In genomic region chr14:40902307-40903055, GRCm38 (mm10) we compare ENCODE assay signal across 13 mouse cellular contexts. TPM values are rescaled to one million over a fixed set of nuclear protein-coding genes. Genes with fewer than 3 reads are reported as not detected.
A peak's percentile ranks its signal among the peaks of the same experiment; 100 is the strongest.
DNase-seq lines count a peak whose midpoint lies in the region; ATAC-seq and TF ChIP-seq lines count a peak whose summit lies in the region.
"Had no signal": no experiment of that assay in that cellular context is flagged by ENCODE, and none has a peak within 500 bp of the region (broad histone marks: within the 10 kb centered on the region; RNA-seq: fewer than 3 reads in every experiment).

No protein-coding gene starts in this region.

- TF ChIP-seq CTCF in stomach, postnatal 0 days (IDR thresholded peaks at IDR 0.05; ENCODE audit: low read depth): no peak

- peak; percentile 6 for DNase-seq in kidney, adult 18-20 months
- no peak for DNase-seq in kidney, postnatal 25 days
- DNase-seq in retina, postnatal 1 day: peak; percentile 27
- DNase-seq in retina, embryonic 14.5 days (ENCODE audit: low spot score): no peak
- DNase-seq in stomach, postnatal 0 days (ENCODE audit: low spot score): peak; percentile 9
- DNase-seq in layer of hippocampus, adult 8-10 months (ENCODE audit: low spot score in 2 of 2): no peak
- DNase-seq in natural killer cell, adult 2 months (ENCODE audit: low spot score in 2 of 2): no peak
- DNase-seq: cerebellum, adult 11-12 months; lung, postnatal 36 days; thymus, adult 18-20 months had no signal

- peak; percentile 66 to 74 for ATAC-seq in hematopoietic stem cell, adult 5-6 weeks (replicated peaks in 1 of 2; ENCODE audit: insufficient read depth in 1 of 2, low FRiP score in 2 of 2, low TSS enrichment in 1 of 2, low read depth in 1 of 2, poor library complexity in 2 of 2, severe bottlenecking in 2 of 2)
- peak; percentile 85 for ATAC-seq in stomach, postnatal 0 days (ENCODE audit: low FRiP score, low TSS enrichment)

- WGBS in stomach, postnatal 0 days: 55% methylated on average over 12 of the region's 12 CpGs

- no peak overlapping the region for H3K4me2 ChIP-seq in stomach, postnatal 0 days (replicated peaks; ENCODE audit: low read depth)
- H3K4me2 ChIP-seq: hindbrain, embryonic 15.5 days had no signal

- H3K4me3 ChIP-seq in stomach, postnatal 0 days (ENCODE audit: low read depth, low read length): no peak overlapping the region
- H3K4me3 ChIP-seq: hindbrain, embryonic 15.5 days had no signal

- no peak for TF ChIP-seq EP300 in stomach, postnatal 0 days (optimal IDR thresholded peaks at IDR 0.05)

- H3K9ac ChIP-seq in stomach, postnatal 0 days (ENCODE audit: low read length): no peak overlapping the region
- H3K9ac ChIP-seq: hindbrain, embryonic 15.5 days had no signal

- H3K27me3 ChIP-seq in stomach, postnatal 0 days (ENCODE audit: control insufficient read depth, insufficient read depth, low read length): no peaks in the 10 kb centered on the region
- H3K27me3 ChIP-seq: hindbrain, embryonic 15.5 days had no signal

- peaks cover 8% of the 10 kb centered on the region; the same call in 1 of the 2 replicates for H3K36me3 ChIP-seq in stomach, postnatal 0 days (ENCODE audit: control insufficient read depth, insufficient read depth, low read length)

- 0 out of 2 replicates have a peak overlapping the region, but pooled peaks have one; percentile 4 for H3K27ac ChIP-seq in stomach, postnatal 0 days (replicated peaks)
- H3K27ac ChIP-seq: hindbrain, embryonic 15.5 days had no signal

- no peaks in the 10 kb centered on the region for H3K4me1 ChIP-seq in stomach, postnatal 0 days (replicated peaks; ENCODE audit: control insufficient read depth, insufficient read depth)
- H3K4me1 ChIP-seq: hindbrain, embryonic 15.5 days had no signal

- H3K9me3 ChIP-seq in stomach, postnatal 0 days (ENCODE audit: control insufficient read depth, low read length): no peaks in the 10 kb centered on the region
- H3K9me3 ChIP-seq: G1E; hindbrain, embryonic 15.5 days had no signal

RNA-seq across cellular contexts. Expression of gene Sh2d4b, which starts 9.4 kb away (rescaled TPM):
- 0.35 and 1.1 TPM in 2 replicates for total RNA-seq in hematopoietic stem cell, adult 5-6 weeks (2017)
- polyA plus RNA-seq in stomach, postnatal 0 days (2015; fragmentation: Nextera tagmentation; extraction: Ambion mirVana): 0.07 and 0.22 TPM in 2 replicates
- total RNA-seq in layer of hippocampus, adult 8-10 months (2022): 1 to 10 TPM; 1.7 to 2.6 (median 2.4) TPM

Comparison
In these comparisons a context has a peak if more than half of its experiments do, and no peak if none do; other contexts are left out.
1. DNase-seq: peak in kidney, adult 18-20 months (single experiment), retina, postnatal 1 day (single experiment) and stomach, postnatal 0 days (single experiment); none in kidney, postnatal 25 days (0 of 2), retina, embryonic 14.5 days (single experiment), layer of hippocampus, adult 8-10 months (0 of 2) and natural killer cell, adult 2 months (0 of 2).